Mouse (Mus musculus): ENCODE measurements around the gene Prkce. TPM values are rescaled to one million over a fixed set of nuclear protein-coding genes. Genes with fewer than 3 reads are reported as not detected.

Gene Prkce
- polyA plus RNA-seq, 1 experiment from 2014 or later: 11.0 TPM

DNA sequence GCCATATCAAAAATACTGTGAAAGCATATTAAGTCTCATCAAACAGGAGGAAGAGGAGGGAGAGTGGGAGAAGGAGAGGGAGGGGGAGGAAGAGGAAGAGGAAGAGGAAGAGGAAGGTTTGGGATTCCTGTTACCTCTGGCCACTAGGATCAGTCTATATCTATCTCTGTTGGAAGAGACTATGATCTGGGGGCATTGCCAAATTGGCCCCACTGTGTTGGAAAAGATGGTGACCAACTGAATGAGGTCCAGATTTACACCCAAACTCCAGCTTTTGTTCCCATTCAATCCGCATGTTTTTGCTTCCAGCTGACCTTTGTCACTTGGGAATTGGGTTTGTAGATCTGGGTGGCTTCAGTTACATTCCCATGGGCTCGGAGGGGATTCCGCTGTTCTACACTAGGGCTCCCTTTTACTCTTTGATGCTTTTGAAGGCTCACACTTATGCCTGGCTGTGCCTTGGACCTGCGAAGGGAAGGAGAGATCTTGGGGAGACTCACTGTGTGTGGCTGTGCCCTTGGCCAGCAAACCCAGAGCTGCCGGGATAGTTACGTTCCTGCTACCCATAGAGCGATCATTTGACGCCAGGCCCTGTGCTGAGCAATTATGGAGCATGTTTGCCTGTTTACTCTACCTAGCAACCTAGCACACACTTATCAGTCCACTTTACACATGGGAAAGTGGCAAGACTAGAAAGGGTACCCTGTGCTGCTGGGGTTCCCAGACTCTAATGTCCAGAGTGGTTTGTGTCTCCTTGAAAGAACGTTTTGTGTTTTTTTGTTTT, 106.2 kb downstream of the Prkce start:
- Histone ChIP-seq H3K4me3 (no peak overlapping the region), H3K27me3 (no peaks in the 10 kb centered on the region), H3K36me3 (no peaks in the 10 kb centered on the region), H3K9ac (no peak overlapping the region), H3K4me2 (replicated peaks) (no peak overlapping the region), H3K27ac (no peak overlapping the region), H3K9me3 (replicated peaks) (no peaks in the 10 kb centered on the region), H3K4me1 (peaks cover 12% of the 10 kb centered on the region)
- 82% methylated on average over 9 of the region's 9 CpGs for WGBS
- no peak for ATAC-seq (ENCODE audit: low FRiP score)

DNA sequence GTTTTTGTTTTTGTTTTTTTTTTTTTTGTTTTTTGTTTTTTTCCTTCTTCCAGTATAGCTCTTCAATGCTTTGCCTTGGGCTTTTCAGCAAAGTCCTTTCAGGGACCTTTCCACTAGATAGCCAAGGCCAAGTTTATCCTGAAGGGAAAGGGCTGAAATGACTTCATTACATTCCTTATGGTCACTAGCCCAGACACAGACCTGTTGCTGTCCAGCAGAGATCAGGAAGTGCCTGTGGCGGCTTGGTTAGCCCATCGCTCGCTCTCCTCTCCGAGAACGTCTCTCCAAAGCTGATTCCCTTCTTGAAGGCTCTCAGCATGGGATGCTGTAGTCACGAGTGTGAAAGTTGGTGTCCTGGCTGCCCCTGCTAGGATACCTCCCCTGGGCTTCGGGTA, 106.8 kb downstream of the Prkce start:
- no peak overlapping the region for H3K4me2 ChIP-seq (replicated peaks)

DNA sequence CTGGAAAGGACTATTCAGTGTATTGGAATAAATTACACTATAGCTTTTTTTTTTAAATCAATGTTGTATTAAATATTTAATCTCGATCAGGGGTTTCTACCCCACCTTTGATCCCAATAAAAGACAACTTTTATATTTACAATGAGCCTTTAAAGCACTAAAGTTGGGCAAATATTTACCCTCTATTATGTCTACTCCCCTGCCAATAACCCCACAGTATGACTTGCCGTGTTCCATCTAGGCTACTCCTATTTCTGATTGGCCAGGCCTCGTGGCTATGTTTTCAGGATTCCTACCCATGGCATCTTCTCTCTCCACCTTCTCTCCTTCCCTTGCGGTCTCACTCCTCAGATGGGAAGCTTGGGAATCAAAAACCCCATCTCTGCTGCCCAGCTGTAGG, 108.8 kb downstream of the Prkce start:
- 85% methylated on average over 4 of the region's 4 CpGs for WGBS
- Histone ChIP-seq H3K36me3 (no peaks in the 10 kb centered on the region), H3K27ac (no peak overlapping the region), H3K9ac (no peak overlapping the region), H3K4me3 (no peak overlapping the region), H3K4me1 (peaks cover 28% of the 10 kb centered on the region), H3K9me3 (replicated peaks) (no peaks in the 10 kb centered on the region), H3K4me2 (replicated peaks) (no peak overlapping the region), H3K27me3 (no peaks in the 10 kb centered on the region)
- ATAC-seq (ENCODE audit: low FRiP score): no peak

More for the DNA sequence above, 106.8 kb downstream of the Prkce start:
- Histone ChIP-seq H3K36me3 (no peaks in the 10 kb centered on the region), H3K4me3 (no peak overlapping the region), H3K27ac (no peak overlapping the region), H3K27me3 (no peaks in the 10 kb centered on the region), H3K9ac (no peak overlapping the region), H3K4me1 (peaks cover 12% of the 10 kb centered on the region), H3K9me3 (replicated peaks) (no peaks in the 10 kb centered on the region)
- no peak for ATAC-seq (ENCODE audit: low FRiP score)
- WGBS: 62% methylated on average over 7 of the region's 7 CpGs

- no peaks in the 10 kb centered on the region for H3K27me3 ChIP-seq
- WGBS: 63% methylated on average over 8 of the region's 8 CpGs
- no peak for ATAC-seq (ENCODE audit: low FRiP score)
- H3K9ac ChIP-seq: no peak overlapping the region
- H3K27ac ChIP-seq: no peak overlapping the region
- peaks cover 22% of the 10 kb centered on the region for H3K4me1 ChIP-seq
- H3K9me3 ChIP-seq (replicated peaks): no peaks in the 10 kb centered on the region
- no peaks in the 10 kb centered on the region for H3K36me3 ChIP-seq
- no peak overlapping the region for H3K4me3 ChIP-seq
- no peak overlapping the region for H3K4me2 ChIP-seq (replicated peaks)
Observed at GRCm38 (mm10) chr17:86277032-86277798, 109.6 kb downstream of the Prkce start.

GRCm38 (mm10) chr17:86277999-86278526, 110.5 kb downstream of the Prkce start:
- no peaks in the 10 kb centered on the region for H3K36me3 ChIP-seq
- no peaks in the 10 kb centered on the region for H3K9me3 ChIP-seq (replicated peaks)
- ATAC-seq (ENCODE audit: low FRiP score): no peak
- 85% methylated on average over 5 of the region's 5 CpGs for WGBS
- no peak overlapping the region for H3K27ac ChIP-seq
- peaks cover 22% of the 10 kb centered on the region for H3K4me1 ChIP-seq
- H3K4me3 ChIP-seq: no peak overlapping the region
- H3K27me3 ChIP-seq: no peaks in the 10 kb centered on the region
- H3K4me2 ChIP-seq (replicated peaks): no peak overlapping the region
- no peak overlapping the region for H3K9ac ChIP-seq

GRCm38 (mm10) chr17:86279751-86280150, 112.2 kb downstream of the Prkce start:
- Histone ChIP-seq H3K9ac (no peak overlapping the region), H3K4me3 (no peak overlapping the region), H3K4me2 (replicated peaks) (no peak overlapping the region), H3K27ac (no peak overlapping the region), H3K36me3 (no peaks in the 10 kb centered on the region), H3K4me1 (peaks cover 22% of the 10 kb centered on the region), H3K9me3 (replicated peaks) (no peaks in the 10 kb centered on the region), H3K27me3 (no peaks in the 10 kb centered on the region)
- ATAC-seq (ENCODE audit: low FRiP score): no peak
- WGBS: 41% methylated on average over 10 of the region's 10 CpGs

DNA sequence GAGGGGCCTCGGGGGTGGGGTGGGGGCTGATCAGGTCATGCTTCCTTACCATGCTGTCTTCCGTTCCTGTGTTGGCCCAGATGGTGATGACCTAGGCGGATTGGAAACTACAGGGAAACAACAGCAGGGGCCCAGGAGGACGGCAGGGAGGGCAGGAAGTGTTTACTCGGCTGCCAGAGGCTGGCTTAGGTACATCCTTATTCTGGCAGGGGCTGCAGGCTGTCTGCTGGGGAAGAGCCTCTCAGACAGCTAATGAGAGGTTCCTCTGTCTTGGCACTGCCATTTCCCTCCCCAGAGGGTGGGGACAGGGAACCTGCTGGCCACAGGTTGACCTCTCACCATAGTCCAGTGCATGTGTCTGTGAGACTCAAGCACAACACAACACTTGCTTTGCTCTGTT, 116.2 kb downstream of the Prkce start:
- Histone ChIP-seq H3K9me3 (replicated peaks) (no peaks in the 10 kb centered on the region), H3K4me1 (peaks cover 22% of the 10 kb centered on the region), H3K27me3 (no peaks in the 10 kb centered on the region), H3K4me2 (replicated peaks) (no peak overlapping the region), H3K4me3 (no peak overlapping the region), H3K36me3 (no peaks in the 10 kb centered on the region), H3K27ac (no peak overlapping the region), H3K9ac (no peak overlapping the region)
- no peak for ATAC-seq (ENCODE audit: low FRiP score)
- WGBS: 42% methylated on average over 5 of the region's 5 CpGs

GRCm38 (mm10) chr17:86285058-86285457, 117.5 kb downstream of the Prkce start:
- H3K4me2 ChIP-seq (replicated peaks): no peak overlapping the region
- no peak overlapping the region for H3K9ac ChIP-seq
- H3K4me3 ChIP-seq: no peak overlapping the region
- H3K27ac ChIP-seq: no peak overlapping the region
- 87% methylated on average over 5 of the region's 5 CpGs for WGBS
- no peaks in the 10 kb centered on the region for H3K27me3 ChIP-seq
- H3K36me3 ChIP-seq: no peaks in the 10 kb centered on the region
- H3K9me3 ChIP-seq (replicated peaks): no peaks in the 10 kb centered on the region
- peaks cover 17% of the 10 kb centered on the region for H3K4me1 ChIP-seq
- ATAC-seq (ENCODE audit: low FRiP score): no peak

- no peak overlapping the region for H3K9ac ChIP-seq
- no peaks in the 10 kb centered on the region for H3K9me3 ChIP-seq (replicated peaks)
- no peak for ATAC-seq (ENCODE audit: low FRiP score)
Observed at GRCm38 (mm10) chr17:86286747-86287271, 119.2 kb downstream of the Prkce start.

DNA sequence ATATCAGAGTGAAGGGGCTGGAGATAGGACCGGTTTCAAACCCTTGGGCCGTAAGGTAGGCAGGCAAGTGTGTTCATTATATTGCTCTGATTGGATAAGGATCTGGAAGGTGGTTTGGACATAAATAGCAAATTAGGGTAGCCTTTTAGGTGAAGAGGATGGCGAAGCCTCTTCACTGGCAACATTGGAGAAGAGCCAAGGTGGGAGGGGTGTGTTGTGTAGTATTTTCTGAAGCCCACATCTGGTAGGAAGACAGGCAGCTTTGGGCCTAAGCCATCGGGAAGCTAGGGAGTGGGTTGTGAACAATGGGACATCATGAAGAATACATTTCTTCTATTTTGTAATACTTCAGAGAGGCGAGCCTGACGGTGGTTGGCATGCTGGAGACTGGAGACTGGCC, 125.1 kb downstream of the Prkce start:
- Histone ChIP-seq H3K9ac (no peak overlapping the region), H3K4me1 (peaks cover 9% of the 10 kb centered on the region; the same call in 1 of the 2 replicates), H3K9me3 (replicated peaks) (no peaks in the 10 kb centered on the region), H3K4me2 (replicated peaks) (no peak overlapping the region), H3K27ac (no peak overlapping the region), H3K36me3 (no peaks in the 10 kb centered on the region), H3K4me3 (no peak overlapping the region), H3K27me3 (no peaks in the 10 kb centered on the region)
- no peak for ATAC-seq (ENCODE audit: low FRiP score)
- 86% methylated on average over 6 of the region's 6 CpGs for WGBS

More at GRCm38 (mm10) chr17:86286747-86287271, 119.2 kb downstream of the Prkce start:
- Histone ChIP-seq H3K27me3 (no peaks in the 10 kb centered on the region), H3K4me1 (peaks cover 3% of the 10 kb centered on the region; the same call in 1 of the 2 replicates), H3K4me2 (replicated peaks) (no peak overlapping the region), H3K4me3 (no peak overlapping the region), H3K36me3 (no peaks in the 10 kb centered on the region), H3K27ac (no peak overlapping the region)
- 77% methylated on average over 7 of the region's 7 CpGs for WGBS

DNA sequence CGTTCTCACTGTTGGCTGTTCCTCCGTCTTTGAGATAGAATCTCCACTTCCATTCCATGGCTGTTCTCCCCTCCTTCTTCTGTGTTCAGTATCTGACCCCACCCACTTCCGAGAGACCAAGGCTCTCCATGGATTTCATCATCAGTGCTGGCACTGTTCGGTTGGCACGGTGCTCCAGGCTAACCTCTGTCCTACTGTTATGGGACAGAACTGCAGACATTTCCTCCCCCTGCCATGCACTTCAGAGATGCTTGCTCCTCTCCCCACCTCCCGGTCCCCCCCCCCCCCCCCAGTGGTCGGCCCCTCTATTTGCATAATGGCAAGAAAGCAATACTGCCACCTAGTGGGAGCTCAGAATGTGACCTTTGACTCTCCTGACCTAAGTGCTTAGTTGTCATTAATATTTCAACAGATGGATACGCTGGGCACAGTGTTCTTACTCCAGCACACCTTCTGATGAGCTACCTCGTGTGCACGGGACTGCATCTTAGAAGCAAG, 125.7 kb downstream of the Prkce start:
- ATAC-seq (ENCODE audit: low FRiP score): no peak
- WGBS: 47% methylated on average over 9 of the region's 10 CpGs

DNA sequence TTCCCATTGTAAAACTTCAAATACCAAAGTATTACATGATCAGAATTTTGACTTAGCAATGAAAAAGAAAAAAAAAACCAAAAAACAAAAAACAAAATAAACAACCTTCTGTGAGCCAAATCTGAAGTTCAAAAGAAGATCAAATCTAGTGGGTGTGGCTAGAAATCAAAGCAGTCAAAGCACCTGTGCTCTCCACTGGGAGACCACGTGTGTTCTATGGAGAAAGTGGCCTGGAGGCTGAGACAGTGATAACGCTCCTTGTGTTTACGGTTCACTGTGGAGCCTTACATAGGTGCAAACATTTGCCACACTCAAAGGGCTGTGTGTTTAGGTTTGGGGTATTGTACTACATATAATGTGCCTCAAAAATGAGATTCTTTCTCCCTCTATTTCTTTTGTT, 132.0 kb downstream of the Prkce start:
- ATAC-seq (ENCODE audit: low FRiP score): no peak
- Histone ChIP-seq H3K27me3 (no peaks in the 10 kb centered on the region), H3K9me3 (replicated peaks) (no peaks in the 10 kb centered on the region), H3K4me1 (peaks cover 17% of the 10 kb centered on the region), H3K4me2 (replicated peaks) (no peak overlapping the region), H3K36me3 (no peaks in the 10 kb centered on the region), H3K27ac (no peak overlapping the region), H3K4me3 (no peak overlapping the region), H3K9ac (no peak overlapping the region)
- 83% methylated on average over 3 of the region's 3 CpGs for WGBS

More for the DNA sequence above, 125.7 kb downstream of the Prkce start:
- Histone ChIP-seq H3K9me3 (replicated peaks) (no peaks in the 10 kb centered on the region), H3K27ac (no peak overlapping the region), H3K4me1 (peaks cover 7% of the 10 kb centered on the region; the same call in 1 of the 2 replicates), H3K9ac (no peak overlapping the region), H3K4me2 (replicated peaks) (no peak overlapping the region), H3K27me3 (no peaks in the 10 kb centered on the region), H3K4me3 (no peak overlapping the region), H3K36me3 (no peaks in the 10 kb centered on the region)
